Mouse (Mus musculus) heart, embryonic 10.5 days (tissue): ENCODE data around the gene Srcin1. TPM values are rescaled to one million over a fixed set of nuclear protein-coding genes. Genes with fewer than 3 reads are reported as not detected.

Source experiments
- DNase-seq: peaks from one replicate; pipeline ENCODE4 v3.0.0-alpha.2; 2017; ENCODE audit warnings: low spot score
- H3K27ac ChIP-seq: fragments of 300-500 bp; sonication (generic); 2 replicates; pipeline ENCODE4 v1.5.1; 2016; ENCODE audit warnings: mild to moderate bottlenecking
- H3K27me3 ChIP-seq: fragments of 300-500 bp; sonication (generic); 2 replicates; pipeline ENCODE4 v1.6.1; 2016; ENCODE audit warnings: mild to moderate bottlenecking; ENCODE audit not compliant: poor library complexity, insufficient read depth, severe bottlenecking
- H3K36me3 ChIP-seq: fragments of 300-500 bp; sonication (generic); 2 replicates; pipeline ENCODE4 v1.6.1; 2016; ENCODE audit warnings: mild to moderate bottlenecking, moderate library complexity
- H3K4me1 ChIP-seq: fragments of 300-500 bp; sonication (generic); 2 replicates; pipeline ENCODE4 v1.6.1; 2016; ENCODE audit warnings: mild to moderate bottlenecking
- H3K4me3 ChIP-seq: fragments of 300-500 bp; sonication (generic); 2 replicates; pipeline ENCODE4 v1.5.1; 2016; ENCODE audit warnings: mild to moderate bottlenecking, moderate library complexity
- H3K9me3 ChIP-seq: fragments of 300-500 bp; sonication (generic); 2 replicates; pipeline ENCODE4 v1.6.1; 2016; ENCODE audit warnings: mild to moderate bottlenecking, moderate library complexity
- WGBS: fragments of 180-500 bp; shearing (Covaris S2); methylation state at CpG from one replicate; pipeline ENCODE4 v1.1.7; 2016; 5-methylcytosine and 5-hydroxymethylcytosine counted together
- polyA plus RNA-seq: library from polyadenylated mRNA; unstranded; fragments of >200 nt; fragmentation: Nextera tagmentation; extraction: Ambion mirVana; gene quantifications from 2 replicates; pipeline ENCODE4 v1.2.1, GENCODE M21; 2016

Gene Srcin1
- polyA plus RNA-seq, 1 experiment from 2014 or later: 0.14 TPM

DNA sequence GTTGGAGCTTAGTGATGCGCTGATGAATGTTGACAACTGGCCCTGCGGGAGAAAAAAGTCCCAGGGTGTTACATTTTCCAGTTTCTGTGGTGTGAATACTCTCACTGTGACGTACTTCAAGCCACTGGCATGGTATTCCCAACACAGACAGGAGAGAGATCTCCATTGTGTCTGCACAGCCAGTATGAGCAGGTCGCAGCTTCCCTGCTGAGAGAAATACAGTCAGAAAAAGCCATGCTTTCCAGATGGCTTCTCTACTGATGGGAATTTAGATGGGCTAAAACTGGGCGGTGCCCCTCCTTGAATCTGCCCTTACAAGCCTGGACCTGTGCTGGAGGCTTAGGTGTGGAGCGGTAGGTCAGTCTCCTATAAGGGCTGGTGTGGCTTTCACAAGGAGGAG, 104.7 kb downstream of the Srcin1 start:
- Histone ChIP-seq H3K27ac (no peak overlapping the region), H3K4me3 (no peak overlapping the region), H3K4me1 (peaks cover 11% of the 10 kb centered on the region), H3K27me3 (no peaks in the 10 kb centered on the region), H3K36me3 (peaks cover 99% of the 10 kb centered on the region), H3K9me3 (no peaks in the 10 kb centered on the region)
- no peak for DNase-seq
- 85% methylated on average over 6 of the region's 6 CpGs for WGBS

DNA sequence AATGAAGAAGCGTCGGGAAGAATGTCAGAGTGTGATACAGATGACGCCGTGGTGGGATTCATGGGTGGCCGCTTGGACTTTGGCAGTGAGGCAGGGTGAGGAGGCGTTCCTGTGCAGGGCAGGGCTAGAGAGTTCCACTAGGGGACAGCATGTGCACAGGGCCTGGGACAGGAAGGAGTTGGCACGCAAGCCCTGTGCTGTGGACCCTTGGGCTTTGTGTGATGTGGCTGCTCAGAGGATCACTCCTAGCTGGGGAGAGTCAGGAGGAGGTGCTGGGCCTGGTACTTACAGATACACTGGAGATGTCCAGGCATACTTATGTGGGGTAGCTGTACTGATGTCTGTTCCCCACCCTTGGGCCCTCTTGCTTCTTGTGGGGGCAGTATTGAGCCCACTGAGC, 106.2 kb downstream of the Srcin1 start:
- DNase-seq: no peak
- H3K4me3 ChIP-seq: no peak overlapping the region
- 92% methylated on average over 7 of the region's 7 CpGs for WGBS
- peaks cover 99% of the 10 kb centered on the region for H3K36me3 ChIP-seq
- H3K4me1 ChIP-seq: peaks cover 14% of the 10 kb centered on the region
- H3K9me3 ChIP-seq: no peaks in the 10 kb centered on the region
- no peaks in the 10 kb centered on the region for H3K27me3 ChIP-seq
- no peak overlapping the region for H3K27ac ChIP-seq

DNA sequence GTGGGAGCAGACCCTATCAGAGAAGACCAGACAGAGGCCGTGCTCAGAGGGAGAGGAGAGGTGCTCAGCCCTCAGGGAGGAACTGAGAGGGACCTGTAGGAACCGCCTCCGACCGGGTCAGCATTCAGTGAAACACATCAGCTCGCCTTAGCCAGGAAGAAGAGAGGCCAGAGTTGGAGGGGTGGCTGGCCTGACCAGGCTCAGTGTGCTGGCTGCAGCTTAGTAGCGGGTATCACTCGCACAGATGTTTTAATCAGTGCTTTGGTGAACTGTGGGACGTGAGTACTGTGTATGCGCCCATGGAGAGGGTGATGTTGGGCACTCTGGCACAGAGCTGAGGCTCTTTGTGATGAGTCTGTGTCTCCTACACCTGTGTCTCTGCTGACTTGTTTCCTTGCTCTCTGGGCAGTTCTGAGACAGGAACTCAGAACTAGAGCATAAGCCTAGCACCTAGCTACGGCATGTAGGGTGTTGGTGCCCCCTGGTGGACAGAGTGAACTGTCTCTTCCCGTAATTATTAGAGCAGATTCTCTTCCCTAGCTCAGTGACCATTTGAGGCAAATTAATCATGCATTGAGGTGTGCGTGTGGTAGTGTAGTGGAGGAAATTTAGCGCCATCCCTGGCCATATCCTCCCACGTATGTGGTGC, 107.2 kb downstream of the Srcin1 start:
- 45% methylated on average over 14 of the region's 14 CpGs for WGBS
- no peaks in the 10 kb centered on the region for H3K9me3 ChIP-seq
- H3K4me1 ChIP-seq: peaks cover 14% of the 10 kb centered on the region
- no peak for DNase-seq
- H3K36me3 ChIP-seq: peaks cover 99% of the 10 kb centered on the region
- no peaks in the 10 kb centered on the region for H3K27me3 ChIP-seq
- H3K4me3 ChIP-seq: no peak overlapping the region
- peak overlapping the region; percentile 24 for H3K27ac ChIP-seq

DNA sequence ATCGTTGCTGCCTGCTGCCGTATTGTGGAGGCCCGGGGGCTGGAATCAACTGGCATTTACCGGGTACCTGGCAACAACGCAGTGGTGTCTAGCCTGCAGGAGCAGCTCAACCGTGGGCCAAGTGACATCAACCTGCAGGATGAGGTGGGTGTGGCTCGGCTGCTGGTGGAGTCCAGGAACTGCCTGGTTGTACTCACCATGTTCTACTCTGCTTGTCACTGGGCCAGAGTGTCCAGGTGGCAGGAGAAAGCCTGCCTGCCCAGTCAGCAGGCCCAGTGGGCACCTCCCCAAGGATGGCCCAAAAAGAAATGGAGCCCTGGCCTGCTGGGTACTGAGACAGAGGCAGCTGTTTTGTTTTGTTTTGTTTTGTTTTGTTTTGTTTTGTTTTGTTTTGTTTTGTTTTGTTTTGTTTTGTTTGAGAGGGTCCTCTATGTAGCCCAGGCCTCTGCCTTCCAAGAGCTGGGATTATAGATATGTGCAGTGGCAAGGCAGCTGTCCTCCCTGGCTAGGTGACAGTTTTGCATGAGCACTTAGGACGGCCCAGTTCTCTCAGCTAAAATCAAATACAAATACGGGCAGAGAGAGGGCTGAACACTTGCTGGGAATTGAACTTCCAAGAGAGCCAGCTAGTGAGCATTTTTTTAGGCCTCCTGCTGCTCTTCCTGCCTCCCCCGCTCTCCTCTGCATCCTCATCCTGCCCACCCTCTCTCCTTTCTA, 109.4 kb downstream of the Srcin1 start:
- no peak overlapping the region for H3K27ac ChIP-seq
- peaks cover 100% of the 10 kb centered on the region for H3K36me3 ChIP-seq
- WGBS: 83% methylated on average over 10 of the region's 10 CpGs
- no peaks in the 10 kb centered on the region for H3K9me3 ChIP-seq
- H3K27me3 ChIP-seq: no peaks in the 10 kb centered on the region
- H3K4me1 ChIP-seq: peaks cover 18% of the 10 kb centered on the region
- H3K4me3 ChIP-seq: no peak overlapping the region
- no peak for DNase-seq

DNA sequence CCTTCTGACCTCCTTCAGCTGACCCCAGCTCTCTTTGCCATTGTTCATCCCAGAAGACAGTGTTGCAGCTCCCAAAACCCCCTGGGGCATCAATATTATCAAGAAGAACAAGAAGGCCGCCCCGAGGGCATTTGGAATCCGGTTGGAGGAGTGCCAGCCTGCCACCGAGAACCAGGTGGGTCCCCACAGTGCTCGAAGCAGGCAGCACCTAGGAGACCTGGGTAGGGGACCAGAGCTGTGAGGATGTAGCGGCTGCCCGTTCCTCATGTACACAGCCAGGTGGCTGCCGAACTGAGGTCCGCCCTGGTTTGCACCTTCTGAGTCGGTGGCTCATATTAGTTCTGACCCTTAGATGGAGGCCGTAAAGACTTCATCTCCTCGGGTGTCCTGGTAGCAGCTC, 110.0 kb downstream of the Srcin1 start:
- WGBS: 94% methylated on average over 12 of the region's 12 CpGs
- Histone ChIP-seq H3K9me3 (no peaks in the 10 kb centered on the region), H3K36me3 (peaks cover 100% of the 10 kb centered on the region), H3K27ac (no peak overlapping the region), H3K27me3 (no peaks in the 10 kb centered on the region), H3K4me3 (no peak overlapping the region), H3K4me1 (peaks cover 18% of the 10 kb centered on the region)
- no peak for DNase-seq

DNA sequence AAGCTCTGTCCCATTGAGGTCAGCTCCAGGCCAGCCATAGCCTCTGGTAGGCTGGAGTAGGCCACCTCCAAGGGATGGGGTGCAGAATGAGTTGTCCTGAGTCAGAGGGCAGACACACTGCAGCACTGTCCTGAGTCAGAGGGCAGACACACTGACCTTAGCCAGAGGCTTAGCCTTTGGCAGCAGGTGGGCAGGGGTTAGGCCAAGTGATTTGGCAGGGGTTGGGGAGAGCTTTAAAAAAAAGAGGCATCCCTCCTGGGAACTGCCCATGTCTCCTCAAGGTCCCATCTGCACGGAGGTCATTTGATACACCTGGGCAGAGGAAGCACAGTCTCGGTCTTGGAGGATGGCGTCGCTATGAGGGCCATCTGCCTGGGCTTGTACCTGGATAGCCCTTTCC, 112.0 kb downstream of the Srcin1 start:
- DNase-seq: no peak
- WGBS: 88% methylated on average over 4 of the region's 4 CpGs
- H3K36me3 ChIP-seq: peaks cover 100% of the 10 kb centered on the region

DNA sequence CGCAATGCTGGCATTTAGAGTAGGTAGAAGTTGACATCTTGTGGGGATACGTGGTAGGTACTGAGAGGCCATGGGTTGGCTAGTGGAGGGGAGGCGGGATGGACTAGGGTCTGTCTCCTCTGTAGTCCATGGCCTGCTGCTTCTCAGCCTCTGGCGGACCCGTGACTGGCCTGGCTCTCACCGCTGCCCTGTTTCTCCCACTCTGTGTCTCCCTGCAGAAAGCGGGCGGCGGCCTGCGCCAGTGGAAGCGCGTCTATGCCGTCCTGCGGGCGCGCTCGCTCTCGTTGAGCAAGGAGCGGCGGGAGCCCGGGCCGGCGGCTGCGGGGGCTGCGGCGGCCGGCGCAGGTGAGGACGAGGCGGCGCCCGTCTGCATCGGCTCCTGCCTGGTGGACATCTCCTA, 112.8 kb downstream of the Srcin1 start:
- Histone ChIP-seq H3K36me3 (peaks cover 100% of the 10 kb centered on the region), H3K27me3 (no peaks in the 10 kb centered on the region), H3K27ac (peak overlapping the region; percentile 25; the same call in 1 of the 2 replicates), H3K9me3 (no peaks in the 10 kb centered on the region), H3K4me1 (peaks cover 15% of the 10 kb centered on the region), H3K4me3 (no peak overlapping the region)
- 53% methylated on average over 33 of the region's 33 CpGs for WGBS
- no peak for DNase-seq

More for the DNA sequence above, 112.0 kb downstream of the Srcin1 start:
- peaks cover 18% of the 10 kb centered on the region for H3K4me1 ChIP-seq
- no peaks in the 10 kb centered on the region for H3K9me3 ChIP-seq
- no peaks in the 10 kb centered on the region for H3K27me3 ChIP-seq
- no peak overlapping the region for H3K4me3 ChIP-seq
- 0 out of 2 replicates have a peak overlapping the region, but pooled peaks have one; percentile 25 for H3K27ac ChIP-seq

DNA sequence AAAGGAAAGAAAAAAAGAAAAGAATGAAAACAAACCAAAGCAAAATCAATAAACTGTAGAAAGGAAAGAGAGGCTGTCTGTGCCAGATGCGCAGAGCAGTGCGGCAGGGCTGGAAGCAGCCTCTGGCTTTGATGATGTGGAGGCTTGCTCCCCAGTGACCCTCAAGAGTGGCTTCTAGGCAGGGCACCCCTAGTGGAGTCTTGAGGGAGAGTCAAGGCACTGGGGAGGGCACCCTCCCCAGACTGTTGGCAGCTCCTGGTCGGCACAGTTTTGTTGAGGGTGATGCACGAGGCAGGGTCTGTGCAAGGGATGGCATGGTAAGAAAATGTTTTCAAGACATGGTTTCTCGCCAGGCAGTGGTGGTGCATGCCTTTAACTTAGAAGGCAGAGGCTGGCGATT, 113.4 kb downstream of the Srcin1 start:
- Histone ChIP-seq H3K4me3 (no peak overlapping the region), H3K36me3 (peaks cover 100% of the 10 kb centered on the region), H3K27ac (no peak overlapping the region), H3K27me3 (no peaks in the 10 kb centered on the region), H3K9me3 (no peaks in the 10 kb centered on the region), H3K4me1 (peaks cover 10% of the 10 kb centered on the region; the same call in 1 of the 2 replicates)
- DNase-seq: no peak
- 86% methylated on average over 6 of the region's 6 CpGs for whole genome bisulfite sequencing

DNA sequence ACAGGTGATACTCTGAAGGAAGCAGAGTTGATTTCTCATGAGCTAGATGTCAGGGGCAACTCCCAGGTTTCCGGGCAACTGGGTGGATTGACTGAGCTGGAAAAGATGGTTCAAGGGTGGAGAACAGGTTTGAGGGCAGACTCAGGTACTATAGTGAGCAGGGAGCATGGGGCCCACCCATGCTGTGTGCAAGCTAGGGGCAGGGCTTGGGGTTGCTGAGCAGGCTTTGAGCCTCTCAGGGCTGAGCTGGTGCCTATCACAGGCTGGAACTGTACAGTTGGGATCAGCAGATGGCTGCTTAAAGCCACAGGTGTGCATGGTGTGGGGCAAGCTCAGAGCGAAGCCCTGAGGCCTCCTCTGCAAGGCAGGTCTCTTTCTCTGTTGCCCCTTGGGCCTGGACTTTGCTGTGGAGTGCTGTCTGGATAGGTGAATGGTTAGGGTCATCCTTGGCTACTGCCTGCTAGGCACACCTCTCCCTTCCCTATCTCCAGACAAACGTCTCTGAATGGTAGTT, 114.6 kb downstream of the Srcin1 start:
- H3K9me3 ChIP-seq: no peaks in the 10 kb centered on the region
- H3K27ac ChIP-seq: no peak overlapping the region
- no peaks in the 10 kb centered on the region for H3K27me3 ChIP-seq
- H3K4me3 ChIP-seq: no peak overlapping the region
- peaks cover 7% of the 10 kb centered on the region; the same call in 1 of the 2 replicates for H3K4me1 ChIP-seq
- DNase-seq: no peak
- peaks cover 100% of the 10 kb centered on the region for H3K36me3 ChIP-seq
- 90% methylated on average over 3 of the region's 3 CpGs for WGBS

Other genes starting within 250 kb of the Srcin1 start
- gene Gpr179, start 224.1 kb downstream of the Srcin1 start, polyA plus RNA-seq: 0.04 and 0.12 TPM in 2 replicates
- 3.2 and 3.4 TPM in 2 replicates for gene Socs7, start 213.6 kb downstream of the Srcin1 start, polyA plus RNA-seq
- gene Arhgap23, start 160.7 kb downstream of the Srcin1 start, polyA plus RNA-seq: 6.8 and 7.8 TPM in 2 replicates
- 1.3 TPM in 2 replicates for gene 4933428G20Rik, start 75.8 kb downstream of the Srcin1 start, polyA plus RNA-seq
- gene Epop, start 53.5 kb upstream of the Srcin1 start, polyA plus RNA-seq: 1.9 and 8.5 TPM in 2 replicates
- 1.7 and 2.2 TPM in 2 replicates for gene Mllt6, start 87.2 kb upstream of the Srcin1 start, polyA plus RNA-seq
- gene Cisd3, start 109.6 kb upstream of the Srcin1 start, polyA plus RNA-seq: 49.8 and 52.8 TPM in 2 replicates
- gene Pcgf2, start 124.3 kb upstream of the Srcin1 start, polyA plus RNA-seq: 9.7 and 13.5 TPM in 2 replicates
- 517 and 557 TPM in 2 replicates for gene Psmb3, start 127.2 kb upstream of the Srcin1 start, polyA plus RNA-seq
- gene Pip4k2b, start 168.5 kb upstream of the Srcin1 start, polyA plus RNA-seq: 0.96 and 1.3 TPM in 2 replicates
- 11.6 and 17.0 TPM in 2 replicates for gene Cwc25, start 190.4 kb upstream of the Srcin1 start, polyA plus RNA-seq
- 0.30 TPM in 1 of 2 replicates, not detected in the other for gene 1700001P01Rik, start 199.7 kb upstream of the Srcin1 start, polyA plus RNA-seq
- gene Rpl23, start 206.3 kb upstream of the Srcin1 start, polyA plus RNA-seq: 387 and 414 TPM in 2 replicates
- gene Lasp1, start 222.8 kb upstream of the Srcin1 start, polyA plus RNA-seq: 50.8 and 65.1 TPM in 2 replicates